Comparison of ENCODE assay signal across 8 mouse cellular contexts in the genomic region with DNA sequence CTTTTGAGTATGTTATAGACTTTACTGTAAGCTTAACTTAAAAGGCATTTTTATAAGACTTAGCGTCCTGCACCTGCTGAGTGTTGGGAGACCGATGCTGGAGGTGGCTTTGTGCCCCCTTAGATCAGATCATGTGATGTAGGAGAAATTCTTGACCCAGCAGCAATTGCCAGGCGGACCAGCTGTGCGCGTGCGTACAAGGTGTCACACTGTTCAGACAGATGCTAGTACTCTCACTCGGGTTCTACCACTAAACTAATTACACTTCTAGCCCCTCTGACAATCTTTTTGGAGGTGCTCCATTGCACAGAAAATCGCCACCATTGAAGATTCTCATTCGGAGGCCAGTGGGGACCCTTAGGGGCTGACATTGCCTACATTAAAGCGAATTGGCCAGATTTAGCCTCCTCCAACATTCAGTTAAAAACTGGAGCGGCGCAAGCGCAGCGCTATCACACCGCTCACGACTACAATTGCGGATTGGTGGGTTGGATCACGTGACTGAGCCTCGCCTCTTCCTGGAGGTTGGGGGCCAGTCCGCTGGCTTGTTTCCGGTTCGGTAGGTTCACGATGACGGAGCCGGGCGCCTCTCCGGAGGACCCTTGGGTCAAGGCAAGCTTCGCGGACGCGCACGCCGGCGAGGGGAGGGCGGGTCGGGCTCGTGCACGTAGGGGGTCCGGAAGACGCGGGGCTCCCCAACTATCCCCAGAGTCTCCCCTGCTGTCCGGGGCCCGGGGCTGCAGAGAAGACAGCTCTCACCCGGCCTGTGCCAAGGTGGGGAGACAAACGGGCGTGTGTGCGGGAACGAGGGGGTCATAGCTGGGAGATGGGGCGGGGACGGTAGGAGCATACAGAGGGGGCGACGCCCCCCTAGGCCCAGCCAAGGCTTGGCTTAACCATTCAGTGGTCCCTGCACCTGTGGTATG. TPM values are rescaled to one million over a fixed set of nuclear protein-coding genes. Genes with fewer than 3 reads are reported as not detected.
A peak's percentile ranks its signal among the peaks of the same experiment; 100 is the strongest.
DNase-seq lines count a peak whose midpoint lies in the region; ATAC-seq and TF ChIP-seq lines count a peak whose summit lies in the region.

A gene (plus strand): TSS at position 522 of the 926 bp plus-strand sequence.

- peak within 1 kb of the TSS; percentile 95 for H3K4me2 ChIP-seq in heart, embryonic 12.5 days
- peak within 1 kb of the TSS; percentile 96 for H3K4me2 ChIP-seq in kidney, postnatal 0 days (ENCODE audit: low read length)
- peak within 1 kb of the TSS; percentile 98 for H3K4me2 ChIP-seq in liver, embryonic 11.5 days
- peak within 1 kb of the TSS; percentile 96 for H3K4me2 ChIP-seq in stomach, embryonic 14.5 days (replicated peaks; ENCODE audit: low read depth, low read length)

- ATAC-seq in heart, embryonic 12.5 days (ENCODE audit: insufficient number of reproducible peaks, low FRiP score): peak; percentile 87
- ATAC-seq in kidney, postnatal 0 days (replicated peaks; ENCODE audit: low FRiP score, low read depth): peak; percentile 78
- ATAC-seq in liver, embryonic 11.5 days (replicated peaks; ENCODE audit: low FRiP score): peak; percentile 81
- peak; percentile 85 for ATAC-seq in stomach, embryonic 14.5 days (ENCODE audit: insufficient number of reproducible peaks, insufficient read depth, low FRiP score, low read depth)

- peaks cover 8% of the 10 kb centered on the region for H3K79me3 ChIP-seq in C2C12 (ENCODE audit: low read depth)

- TF ChIP-seq POLR2A in brain, embryonic 14.5 days (IDR thresholded peaks at IDR 0.05; ENCODE audit: borderline replicate concordance, extremely low read depth, insufficient read depth, insufficient read length, poor library complexity, severe bottlenecking): peak; percentile 38; the same call in 1 of the 2 replicates

- H3K4me3 ChIP-seq in C2C12 (ENCODE audit: insufficient read depth, poor library complexity, severe bottlenecking): peak within 1 kb of the TSS; percentile 80
- peak within 1 kb of the TSS; percentile 76 for H3K4me3 ChIP-seq in erythroblast, embryonic 14.5 days (replicated peaks)
- peak within 1 kb of the TSS; percentile 86 for H3K4me3 ChIP-seq in heart, embryonic 12.5 days
- peak within 1 kb of the TSS; percentile 64 for H3K4me3 ChIP-seq in kidney, postnatal 0 days (replicated peaks; ENCODE audit: low read depth, low read length)
- H3K4me3 ChIP-seq in liver, embryonic 11.5 days (ENCODE audit: low read depth, low read length): peak within 1 kb of the TSS; percentile 92
- peak within 1 kb of the TSS; percentile 87 for H3K4me3 ChIP-seq in stomach, embryonic 14.5 days (ENCODE audit: low read depth, low read length)

- H3K9me3 ChIP-seq in erythroblast, embryonic 14.5 days (ENCODE audit: control insufficient read depth, low read length): no peaks in the 10 kb centered on the region
- no peaks in the 10 kb centered on the region for H3K9me3 ChIP-seq in heart, embryonic 12.5 days (replicated peaks)
- no peaks in the 10 kb centered on the region for H3K9me3 ChIP-seq in kidney, postnatal 0 days (replicated peaks; ENCODE audit: low read length)
- H3K9me3 ChIP-seq in liver, embryonic 11.5 days (ENCODE audit: control insufficient read depth, low read length): no peaks in the 10 kb centered on the region
- no peaks in the 10 kb centered on the region for H3K9me3 ChIP-seq in stomach, embryonic 14.5 days (ENCODE audit: control insufficient read depth, low read depth, low read length)

- no peaks in the 10 kb centered on the region for H3K27me3 ChIP-seq in C2C12 (ENCODE audit: control insufficient read depth, insufficient read depth, insufficient read length)
- peaks cover 2% of the 10 kb centered on the region for H3K27me3 ChIP-seq in erythroblast, embryonic 14.5 days (ENCODE audit: control insufficient read depth)
- H3K27me3 ChIP-seq in heart, embryonic 12.5 days (replicated peaks): no peaks in the 10 kb centered on the region
- no peaks in the 10 kb centered on the region for H3K27me3 ChIP-seq in kidney, postnatal 0 days (ENCODE audit: insufficient read depth, low read length)
- H3K27me3 ChIP-seq in liver, embryonic 11.5 days (replicated peaks; ENCODE audit: control insufficient read depth, insufficient read depth, low read length): no peaks in the 10 kb centered on the region
- H3K27me3 ChIP-seq in stomach, embryonic 14.5 days (ENCODE audit: control insufficient read depth, insufficient read depth, low read length): no peaks in the 10 kb centered on the region

- H3ac ChIP-seq in C2C12 (ENCODE audit: control insufficient read depth, insufficient read length, low read depth): peak within 1 kb of the TSS; percentile 87

- H3K9ac ChIP-seq in heart, embryonic 12.5 days: peak within 1 kb of the TSS; percentile 92
- H3K9ac ChIP-seq in kidney, postnatal 0 days (ENCODE audit: low read depth, low read length): peak within 1 kb of the TSS; percentile 81
- peak within 1 kb of the TSS; percentile 87 for H3K9ac ChIP-seq in liver, embryonic 11.5 days (ENCODE audit: low read depth, low read length)
- peak within 1 kb of the TSS; percentile 80 for H3K9ac ChIP-seq in stomach, embryonic 14.5 days (replicated peaks; ENCODE audit: low read depth, low read length)

- H3K27ac ChIP-seq in heart, embryonic 12.5 days (ENCODE audit: poor library complexity, severe bottlenecking): peak within 1 kb of the TSS; percentile 74
- H3K27ac ChIP-seq in kidney, postnatal 0 days: peak within 1 kb of the TSS; percentile 88
- H3K27ac ChIP-seq in liver, embryonic 11.5 days (ENCODE audit: low read depth, low read length): peak within 1 kb of the TSS; percentile 81
- H3K27ac ChIP-seq in stomach, embryonic 14.5 days (ENCODE audit: low read length): peak within 1 kb of the TSS; percentile 16; the same call in 1 of the 2 replicates

- H3K36me3 ChIP-seq in C2C12 (ENCODE audit: control insufficient read depth, insufficient read depth): peaks cover 41% of the 10 kb centered on the region
- H3K36me3 ChIP-seq in erythroblast, embryonic 14.5 days (ENCODE audit: control insufficient read depth): peaks cover 60% of the 10 kb centered on the region
- H3K36me3 ChIP-seq in heart, embryonic 12.5 days: peaks cover 52% of the 10 kb centered on the region
- H3K36me3 ChIP-seq in kidney, postnatal 0 days (ENCODE audit: insufficient read depth, low read length): peaks cover 38% of the 10 kb centered on the region
- peaks cover 35% of the 10 kb centered on the region for H3K36me3 ChIP-seq in liver, embryonic 11.5 days (ENCODE audit: control insufficient read depth, insufficient read depth, low read length)
- H3K36me3 ChIP-seq in stomach, embryonic 14.5 days (ENCODE audit: control insufficient read depth, insufficient read depth, low read length): peaks cover 21% of the 10 kb centered on the region

- peak; percentile 97 for DNase-seq in brain, embryonic 14.5 days (ENCODE audit: low read depth)
- DNase-seq in kidney, postnatal 0 days (ENCODE audit: low spot score): peak; percentile 97
- DNase-seq in liver, embryonic 11.5 days (ENCODE audit: low spot score): peak; percentile 85
- peak; percentile 93 for DNase-seq in naive thymus-derived CD4-positive, alpha-beta T cell, adult 2 months (ENCODE audit: low read depth)

- peaks cover 70% of the 10 kb centered on the region for H3K4me1 ChIP-seq in erythroblast, embryonic 14.5 days (ENCODE audit: control insufficient read depth)
- H3K4me1 ChIP-seq in heart, embryonic 12.5 days (replicated peaks): peaks cover 39% of the 10 kb centered on the region
- peaks cover 20% of the 10 kb centered on the region for H3K4me1 ChIP-seq in kidney, postnatal 0 days (replicated peaks; ENCODE audit: insufficient read depth, low read length)
- H3K4me1 ChIP-seq in liver, embryonic 11.5 days (replicated peaks; ENCODE audit: control insufficient read depth, insufficient read depth, low read length): peaks cover 38% of the 10 kb centered on the region
- peaks cover 24% of the 10 kb centered on the region for H3K4me1 ChIP-seq in stomach, embryonic 14.5 days (ENCODE audit: control insufficient read depth, insufficient read depth, low read length)

- no peak for TF ChIP-seq CTCF in C2C12 (IDR thresholded peaks at IDR 0.05; ENCODE audit: control insufficient read depth, insufficient read depth, insufficient read length)
- no peak for TF ChIP-seq CTCF in brain, embryonic 14.5 days (IDR thresholded peaks at IDR 0.05; ENCODE audit: borderline replicate concordance, extremely low read depth, insufficient read depth, insufficient read length)
- no peak for TF ChIP-seq CTCF in kidney, postnatal 0 days (IDR thresholded peaks at IDR 0.05; ENCODE audit: low read depth)

- peaks cover 31% of the 10 kb centered on the region for H3K79me2 ChIP-seq in C2C12 (ENCODE audit: control insufficient read depth, insufficient read depth)

- WGBS in heart, embryonic 12.5 days: 2% methylated on average over 52 of the region's 52 CpGs
- WGBS in kidney, postnatal 0 days: 1% methylated on average over 52 of the region's 52 CpGs
- WGBS in liver, embryonic 11.5 days: 3% methylated on average over 52 of the region's 52 CpGs
- 2% methylated on average over 52 of the region's 52 CpGs for WGBS in stomach, embryonic 14.5 days

TF ChIP-seq in C2C12, 6 proteins besides CTCF, POLR2A, EP300 and RAD21:
- TF ChIP-seq CEBPB (IDR thresholded peaks at IDR 0.05; ENCODE audit: low read depth) (no peak), FOSL1 (IDR thresholded peaks at IDR 0.05; ENCODE audit: insufficient read depth, low read length, poor library complexity, severe bottlenecking) (no peak), MAX (IDR thresholded peaks at IDR 0.05) (no peak), MYOG (IDR thresholded peaks at IDR 0.05; ENCODE audit: control insufficient read depth, extremely low read depth, insufficient read length) (no peak), USF1 (IDR thresholded peaks at IDR 0.05; ENCODE audit: low read depth) (peak; percentile 98)

RNA-seq across cellular contexts. Expression of the gene that starts here (rescaled TPM):
- polyA plus RNA-seq in C2C12 (2012; fragmentation: generic; extraction: Trizol): 39.7 TPM
- polyA plus RNA-seq in brain, embryonic 14.5 days (2012; rRNA removed): 57.7 and 78.3 TPM in 2 replicates
- polyA plus RNA-seq in erythroblast, embryonic 14.5 days (2012): 1.4 and 1.7 TPM in 2 replicates
- polyA plus RNA-seq in heart, embryonic 12.5 days (2016; fragmentation: Nextera tagmentation; extraction: Ambion mirVana): 36.2 and 37.3 TPM in 2 replicates
- 45.7 and 46.0 TPM in 2 replicates for polyA plus RNA-seq in kidney, postnatal 0 days (2015; fragmentation: Nextera tagmentation; extraction: Ambion mirVana)
- 45.3 and 45.6 TPM in 2 replicates for polyA plus RNA-seq in liver, embryonic 11.5 days (2014; fragmentation: Nextera tagmentation; extraction: Ambion mirVana)
- polyA plus RNA-seq in stomach, embryonic 14.5 days (2014; fragmentation: Nextera tagmentation; extraction: Ambion mirVana): 36.7 and 46.0 TPM in 2 replicates

Comparison
In these comparisons a context has a peak if more than half of its experiments do, and no peak if none do; other contexts are left out.
1. Peak in every context shown above with its lines: DNase-seq, ATAC-seq, H3K4me3 ChIP-seq and H3K27ac ChIP-seq.
2. RNA of the gene that starts here (polyA plus RNA-seq): 57.7 to 78.3 TPM in brain, embryonic 14.5 days, 36.7 to 46.0 TPM in stomach, embryonic 14.5 days, 45.7 to 46.0 TPM in kidney, postnatal 0 days, 45.3 to 45.6 TPM in liver, embryonic 11.5 days, 39.7 TPM in C2C12 (single experiment) and 36.2 to 37.3 TPM in heart, embryonic 12.5 days; 1.4 to 1.7 TPM in erythroblast, embryonic 14.5 days; every median in the first group is over 10 times any median in the second.
3. H3K27ac ChIP-seq: peak in every context shown above with its lines; median percentile 88 in kidney, postnatal 0 days; 81 in liver, embryonic 11.5 days; 74 in heart, embryonic 12.5 days; 16 in stomach, embryonic 14.5 days.